Comparison of ENCODE assay signal across 9 mouse cellular contexts in genomic region chr8:105446127-105446552, GRCm38 (mm10). TPM values are rescaled to one million over a fixed set of nuclear protein-coding genes. Genes with fewer than 3 reads are reported as not detected.
A peak's percentile ranks its signal among the peaks of the same experiment; 100 is the strongest.
DNase-seq lines count a peak whose midpoint lies in the region; ATAC-seq and TF ChIP-seq lines count a peak whose summit lies in the region.
"Had no signal": no experiment of that assay in that cellular context is flagged by ENCODE, and none has a peak within 500 bp of the region (broad histone marks: within the 10 kb centered on the region; RNA-seq: fewer than 3 reads in every experiment).

No protein-coding gene starts in this region.

- 0 out of 2 replicates have a peak, but pooled peaks cover 5% of the 10 kb centered on the region for H3K27me3 ChIP-seq in forebrain, embryonic 10.5 days (ENCODE audit: poor library complexity, severe bottlenecking)
- no peaks in the 10 kb centered on the region for H3K27me3 ChIP-seq in hindbrain, postnatal 0 days (ENCODE audit: insufficient read depth, low read length)
- no peaks in the 10 kb centered on the region for H3K27me3 ChIP-seq in neural tube, embryonic 14.5 days (ENCODE audit: control insufficient read depth, insufficient read depth, low read length)

- H3K4me1 ChIP-seq in forebrain, embryonic 10.5 days = peaks cover 21% of the 10 kb centered on the region
- H3K4me1 ChIP-seq in hindbrain, postnatal 0 days (ENCODE audit: insufficient read depth, low read length) = no peaks in the 10 kb centered on the region
- H3K4me1 ChIP-seq in neural tube, embryonic 14.5 days (ENCODE audit: control insufficient read depth, insufficient read depth, low read length) = peaks cover 7% of the 10 kb centered on the region; the same call in 1 of the 2 replicates

- no peak for TF ChIP-seq CTCF in left cerebral cortex, adult 2 months (IDR thresholded peaks at IDR 0.05)
- TF ChIP-seq CTCF in hindbrain, postnatal 0 days (IDR thresholded peaks at IDR 0.05; ENCODE audit: low read depth) = no peak

- no peaks in the 10 kb centered on the region for H3K9me3 ChIP-seq in forebrain, embryonic 10.5 days
- H3K9me3 ChIP-seq in hindbrain, postnatal 0 days (ENCODE audit: low read length) = no peaks in the 10 kb centered on the region
- no peaks in the 10 kb centered on the region for H3K9me3 ChIP-seq in neural tube, embryonic 14.5 days (ENCODE audit: control insufficient read depth, low read length)

- DNase-seq in left cerebral cortex, adult 2 months (ENCODE audit: extremely low spot score in 1 of 2, low spot score in 2 of 2) = no peak
- no peak for DNase-seq in left cerebral cortex, postnatal 36 days (ENCODE audit: low spot score in 2 of 2)
- no peak for DNase-seq in forebrain, embryonic 10.5 days (ENCODE audit: extremely low spot score, low spot score)
- DNase-seq in hindbrain, postnatal 0 days (ENCODE audit: low spot score) = peak; percentile 82
- DNase-seq in thymus, postnatal 4 days = no peak
- DNase-seq in spleen, adult 12 weeks (ENCODE audit: low spot score) = no peak
- no peak for DNase-seq in frontal cortex, postnatal 25 days (ENCODE audit: low spot score in 2 of 2)

- peak overlapping the region; percentile 0; the same call in 1 of the 2 replicates for H3K27ac ChIP-seq in left cerebral cortex, adult 2 months
- H3K27ac ChIP-seq in forebrain, embryonic 10.5 days = peak overlapping the region; percentile 84
- H3K27ac ChIP-seq in hindbrain, postnatal 0 days = peak overlapping the region; percentile 46; the same call in 1 of the 2 replicates
- H3K27ac ChIP-seq in neural tube, embryonic 14.5 days (ENCODE audit: low read depth, low read length) = peak overlapping the region; percentile 48; the same call in 1 of the 2 replicates

- no peaks in the 10 kb centered on the region for H3K36me3 ChIP-seq in forebrain, embryonic 10.5 days (replicated peaks)
- H3K36me3 ChIP-seq in hindbrain, postnatal 0 days (ENCODE audit: insufficient read depth, low read length) = no peaks in the 10 kb centered on the region
- no peaks in the 10 kb centered on the region for H3K36me3 ChIP-seq in neural tube, embryonic 14.5 days (ENCODE audit: control insufficient read depth, insufficient read depth, low read length)

- intact Hi-C loops in left cerebral cortex, adult 2 months (cut with DNase I) = no loop called here
- intact Hi-C loops in left cerebral cortex, postnatal 36 days (cut with DNase I) = no loop called here

- peak overlapping the region; percentile 19; the same call in 1 of the 2 replicates for H3K4me2 ChIP-seq in hindbrain, postnatal 0 days (ENCODE audit: low read depth, low read length)
- H3K4me2 ChIP-seq in neural tube, embryonic 14.5 days (ENCODE audit: low read depth, low read length) = no peak overlapping the region

- no peak overlapping the region for H3K9ac ChIP-seq in hindbrain, postnatal 0 days (replicated peaks; ENCODE audit: low read length)
- H3K9ac ChIP-seq in neural tube, embryonic 14.5 days (replicated peaks; ENCODE audit: low read depth, low read length) = no peak overlapping the region

- 29% methylated on average over 4 of the region's 4 CpGs for WGBS in forebrain, embryonic 10.5 days
- WGBS in hindbrain, postnatal 0 days = 5% methylated on average over 4 of the region's 4 CpGs
- 5% methylated on average over 4 of the region's 4 CpGs for WGBS in neural tube, embryonic 14.5 days

- peak; percentile 59; the same call in 1 of the 2 replicates for ATAC-seq in hindbrain, postnatal 0 days
- no peak; the same call in 1 of the 2 replicates for ATAC-seq in neural tube, embryonic 14.5 days (ENCODE audit: low read depth)

- H3K4me3 ChIP-seq in left cerebral cortex, adult 2 months = no peak overlapping the region
- H3K4me3 ChIP-seq in forebrain, embryonic 10.5 days = peak overlapping the region; percentile 28
- no peak overlapping the region for H3K4me3 ChIP-seq in hindbrain, postnatal 0 days (ENCODE audit: low read length)
- H3K4me3 ChIP-seq in neural tube, embryonic 14.5 days (ENCODE audit: low read depth, low read length) = no peak overlapping the region

RNA-seq across cellular contexts. Expression of gene Tppp3, which starts 25.2 kb away (rescaled TPM):
- total RNA-seq in left cerebral cortex, adult 2 months (2021) = 10 to 100 TPM; 36.1 to 42.5 TPM
- 10 to 100 TPM; 36.1 to 46.4 TPM for total RNA-seq in left cerebral cortex, postnatal 36 days (2021)
- polyA plus RNA-seq in forebrain, embryonic 10.5 days (2016; fragmentation: Nextera tagmentation; extraction: Ambion mirVana) = 23.3 and 23.9 TPM in 2 replicates
- total RNA-seq in hindbrain, postnatal 0 days (2014; rRNA removed) = 106 and 108 TPM in 2 replicates
- polyA plus RNA-seq in hindbrain, postnatal 0 days (2015; fragmentation: Nextera tagmentation; extraction: Ambion mirVana) = 197 and 201 TPM in 2 replicates
- polyA plus RNA-seq in neural tube, embryonic 14.5 days (2014; fragmentation: Nextera tagmentation; extraction: Ambion mirVana) = 189 and 259 TPM in 2 replicates

RNA-seq across cellular contexts. Expression of gene Lrrc36, which starts 32.8 kb away (rescaled TPM):
- total RNA-seq in left cerebral cortex, adult 2 months (2021) = under 1 TPM in 1 of 2 experiments, not detected in 1; 0.27 TPM
- under 1 TPM; 0.32 to 0.37 TPM for total RNA-seq in left cerebral cortex, postnatal 36 days (2021)
- polyA plus RNA-seq in forebrain, embryonic 10.5 days (2016; fragmentation: Nextera tagmentation; extraction: Ambion mirVana) = 0.36 and 0.93 TPM in 2 replicates
- total RNA-seq in hindbrain, postnatal 0 days (2014; rRNA removed) = 0.68 and 1.7 TPM in 2 replicates
- polyA plus RNA-seq in hindbrain, postnatal 0 days (2015; fragmentation: Nextera tagmentation; extraction: Ambion mirVana) = 0.50 and 0.66 TPM in 2 replicates
- 0.16 and 0.43 TPM in 2 replicates for polyA plus RNA-seq in neural tube, embryonic 14.5 days (2014; fragmentation: Nextera tagmentation; extraction: Ambion mirVana)

RNA-seq across cellular contexts. Expression of gene Kctd19, which starts 32.8 kb away (rescaled TPM):
- total RNA-seq in left cerebral cortex, adult 2 months (2021) = not detected
- total RNA-seq in left cerebral cortex, postnatal 36 days (2021) = not detected
- polyA plus RNA-seq in forebrain, embryonic 10.5 days (2016; fragmentation: Nextera tagmentation; extraction: Ambion mirVana) = not detected in 2 replicates
- total RNA-seq in hindbrain, postnatal 0 days (2014; rRNA removed) = 0.11 and 0.16 TPM in 2 replicates
- 0.09 and 0.15 TPM in 2 replicates for polyA plus RNA-seq in hindbrain, postnatal 0 days (2015; fragmentation: Nextera tagmentation; extraction: Ambion mirVana)
- polyA plus RNA-seq in neural tube, embryonic 14.5 days (2014; fragmentation: Nextera tagmentation; extraction: Ambion mirVana) = not detected in 2 replicates
- total RNA-seq: layer of hippocampus, adult 18-20 months had no signal

RNA-seq across cellular contexts. Expression of gene Zdhhc1, which starts 50.6 kb away (rescaled TPM):
- total RNA-seq in left cerebral cortex, adult 2 months (2021) = 10 to 100 TPM; 43.0 to 48.7 TPM
- 10 to 100 TPM; 33.2 to 45.3 TPM for total RNA-seq in left cerebral cortex, postnatal 36 days (2021)
- 12.9 and 18.5 TPM in 2 replicates for polyA plus RNA-seq in forebrain, embryonic 10.5 days (2016; fragmentation: Nextera tagmentation; extraction: Ambion mirVana)
- 49.3 and 54.2 TPM in 2 replicates for total RNA-seq in hindbrain, postnatal 0 days (2014; rRNA removed)
- 31.3 and 34.7 TPM in 2 replicates for polyA plus RNA-seq in hindbrain, postnatal 0 days (2015; fragmentation: Nextera tagmentation; extraction: Ambion mirVana)
- 27.9 and 32.5 TPM in 2 replicates for polyA plus RNA-seq in neural tube, embryonic 14.5 days (2014; fragmentation: Nextera tagmentation; extraction: Ambion mirVana)

Comparison
In these comparisons a context has a peak if more than half of its experiments do, and no peak if none do; other contexts are left out.
1. H3K27ac ChIP-seq: peak in every context shown above with its lines; median percentile 84 in forebrain, embryonic 10.5 days; 48 in neural tube, embryonic 14.5 days; 46 in hindbrain, postnatal 0 days; 0 in left cerebral cortex, adult 2 months.